ENCODE assay signal across 9 mouse cellular contexts in the genomic region with DNA sequence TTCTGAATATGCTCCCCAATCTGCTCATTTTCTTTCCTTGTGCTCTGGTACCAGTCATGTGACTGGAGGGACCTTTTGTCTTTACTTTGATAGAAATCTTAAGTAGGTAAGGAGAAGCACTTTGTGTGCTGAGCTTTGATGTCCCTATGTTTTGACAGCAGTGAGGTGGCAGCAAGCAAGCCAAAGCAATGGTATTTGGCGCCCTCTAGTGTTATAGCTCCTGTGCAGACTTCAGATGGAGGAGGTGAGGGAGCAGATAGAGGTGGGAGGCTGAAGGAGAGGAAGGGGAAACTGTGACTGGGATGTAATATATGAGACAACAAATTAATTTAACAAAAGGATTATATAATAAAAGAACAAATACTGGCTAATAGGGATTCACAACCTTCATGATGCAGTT. TPM values are rescaled to one million over a fixed set of nuclear protein-coding genes. Genes with fewer than 3 reads are reported as not detected.
DNase-seq lines count a peak whose midpoint lies in the region; ATAC-seq and TF ChIP-seq lines count a peak whose summit lies in the region.
"Had no signal": no experiment of that assay in that cellular context is flagged by ENCODE, and none has a peak within 500 bp of the region (broad histone marks: within the 10 kb centered on the region; RNA-seq: fewer than 3 reads in every experiment).

No protein-coding gene starts in this region.

- peak; percentile 95 for ATAC-seq in activated CD4-positive, CD25-positive, alpha-beta regulatory T cell, adult 4 months
- ATAC-seq in common myeloid progenitor, adult 5-6 weeks (replicated peaks; ENCODE audit: low read depth, poor library complexity, severe bottlenecking) = peak; percentile 95
- ATAC-seq in stomach, embryonic 15.5 days (ENCODE audit: insufficient read depth, low FRiP score, low read depth) = peak; percentile 53; the same call in 1 of the 2 replicates

- H3K27ac ChIP-seq in kidney, adult 2 months (ENCODE audit: insufficient read depth, low read depth, low read length) = no peak overlapping the region
- no peak overlapping the region for H3K27ac ChIP-seq in stomach, embryonic 15.5 days
- H3K27ac ChIP-seq: embryonic facial prominence, embryonic 15.5 days had no signal

- intact Hi-C loops in gastrocnemius, postnatal 14 days (cut with DNase I; ENCODE audit: low total_unique reads) = loop anchor here (5.0 kb wide), 1 partner anchor 217 kb away; no protein-coding TSS in a partner anchor
- intact Hi-C loops in left cerebral cortex, postnatal 4 days (cut with DNase I) = loop anchor here (5.0 to 10.0 kb wide), 2 partner anchors 149 to 217 kb away; no protein-coding TSS in a partner anchor

- no peaks in the 10 kb centered on the region for H3K4me1 ChIP-seq in kidney, adult 2 months (ENCODE audit: control insufficient read depth, insufficient read depth, low read length)
- H3K4me1 ChIP-seq in stomach, embryonic 15.5 days = no peaks in the 10 kb centered on the region
- H3K4me1 ChIP-seq: embryonic facial prominence, embryonic 15.5 days had no signal

- no peak overlapping the region for H3K4me2 ChIP-seq in stomach, embryonic 15.5 days
- H3K4me2 ChIP-seq: embryonic facial prominence, embryonic 15.5 days had no signal

- 0% methylated on average over 1 of the region's 1 CpGs for WGBS in kidney, adult 2 months
- 0% methylated on average over 1 of the region's 1 CpGs for WGBS in stomach, embryonic 15.5 days

- no peaks in the 10 kb centered on the region for H3K27me3 ChIP-seq in kidney, adult 2 months (replicated peaks; ENCODE audit: control insufficient read depth, insufficient read depth, low read length)
- H3K27me3 ChIP-seq in stomach, embryonic 15.5 days (replicated peaks) = no peaks in the 10 kb centered on the region
- H3K27me3 ChIP-seq: embryonic facial prominence, embryonic 15.5 days had no signal

- H3K9me3 ChIP-seq in stomach, embryonic 15.5 days = no peaks in the 10 kb centered on the region
- H3K9me3 ChIP-seq: embryonic facial prominence, embryonic 15.5 days had no signal

- DNase-seq in 3T3-L1 (ENCODE audit: low read depth, low spot score) = peak; percentile 92
- peak; percentile 59 for DNase-seq in gastrocnemius, postnatal 14 days
- DNase-seq in kidney, adult 2 months = peak; percentile 86
- peak; percentile 70 for DNase-seq in left cerebral cortex, postnatal 4 days
- peak; percentile 12 to 25 for DNase-seq in monocyte, adult 2 months (ENCODE audit: low read depth in 1 of 2, low spot score in 2 of 2)

- no peaks in the 10 kb centered on the region; the same call in none of the 2 replicates for H3K36me3 ChIP-seq in kidney, adult 2 months (ENCODE audit: control insufficient read depth, insufficient read depth, low read length)
- H3K36me3 ChIP-seq in stomach, embryonic 15.5 days = no peaks in the 10 kb centered on the region
- H3K36me3 ChIP-seq: embryonic facial prominence, embryonic 15.5 days had no signal

- TF ChIP-seq POLR2A in kidney, adult 2 months (IDR thresholded peaks at IDR 0.05; ENCODE audit: low read depth, low read length) = no peak

- no peak overlapping the region for H3K9ac ChIP-seq in stomach, embryonic 15.5 days
- H3K9ac ChIP-seq: embryonic facial prominence, embryonic 15.5 days had no signal

- TF ChIP-seq CTCF in kidney, adult 2 months (conservative IDR thresholded peaks at IDR 0.05; ENCODE audit: insufficient read depth, insufficient read length, low read depth, low read length) = peak; percentile 97

- no peak overlapping the region for H3K4me3 ChIP-seq in kidney, adult 2 months (ENCODE audit: insufficient read depth, low read depth, low read length)
- H3K4me3 ChIP-seq in stomach, embryonic 15.5 days (replicated peaks) = no peak overlapping the region
- H3K4me3 ChIP-seq: embryonic facial prominence, embryonic 15.5 days had no signal

RNA-seq across cellular contexts. Expression of a gene that starts 30.9 kb away (rescaled TPM):
- 10 to 100 TPM; 13.4 to 16.4 TPM for polyA plus RNA-seq in activated CD4-positive, CD25-positive, alpha-beta regulatory T cell, adult 4 months (2017; shearing (Covaris generic))
- 16.0 and 35.4 TPM in 2 replicates for total RNA-seq in common myeloid progenitor, adult 5-6 weeks (2017)
- total RNA-seq in gastrocnemius, postnatal 14 days (2021) = 10 to 100 TPM; 16.8 to 18.7 TPM
- polyA plus RNA-seq in kidney, adult 2 months (2012; rRNA removed) = 26.0 and 26.1 TPM in 2 replicates
- 10 to 100 TPM; 38.6 to 40.6 TPM for total RNA-seq in left cerebral cortex, postnatal 4 days (2021)
- polyA plus RNA-seq in stomach, embryonic 15.5 days (2015; fragmentation: Nextera tagmentation; extraction: Ambion mirVana) = 11.5 and 12.3 TPM in 2 replicates

Comparison
In these comparisons a context has a peak if more than half of its experiments do, and no peak if none do; other contexts are left out.
1. DNase-seq: peak in every context shown above with its lines; median percentile 92 in 3T3-L1; 86 in kidney, adult 2 months; 70 in left cerebral cortex, postnatal 4 days; 59 in gastrocnemius, postnatal 14 days; 18 in monocyte, adult 2 months.